Mouse (Mus musculus): ENCODE measurements around the gene Casq1. TPM values are rescaled to one million over a fixed set of nuclear protein-coding genes. Genes with fewer than 3 reads are reported as not detected.

Casq1 gene
- not detected in 2 replicates for polyA plus RNA-seq (2012)

GRCm38 (mm10) chr1:172219451-172220406 lies at the start of gene Casq1:
Casq1 (minus strand) TSS chr1:172219868.
- no peak for TF ChIP-seq GATA1 (IDR thresholded peaks at IDR 0.05; ENCODE audit: low read length)

- no peak for TF ChIP-seq GATA1 (IDR thresholded peaks at IDR 0.05; ENCODE audit: low read length)
Observed at GRCm38 (mm10) chr1:172261477-172262078, 41.9 kb upstream of the Casq1 start, which contains the start of gene Igsf8. Igsf8 (plus strand) TSS chr1:172261641.

- no peak for TF ChIP-seq GATA1 (IDR thresholded peaks at IDR 0.05; ENCODE audit: low read length)
Observed at GRCm38 (mm10) chr1:172258314-172258713, 38.6 kb upstream of the Casq1 start, which contains the start of gene Atp1a4. Atp1a4 (minus strand) TSS chr1:172258414.

- no peak for TF ChIP-seq GATA1 (IDR thresholded peaks at IDR 0.05; ENCODE audit: low read length)
Observed at GRCm38 (mm10) chr1:172247679-172248078, 28.0 kb upstream of the Casq1 start.

GRCm38 (mm10) chr1:172247216-172247615 lies 27.5 kb upstream of the Casq1 start:
- no peak for TF ChIP-seq GATA1 (IDR thresholded peaks at IDR 0.05; ENCODE audit: low read length)

- TF ChIP-seq GATA1 (IDR thresholded peaks at IDR 0.05; ENCODE audit: low read length) = no peak
Observed at GRCm38 (mm10) chr1:172243547-172244205, 24.0 kb upstream of the Casq1 start.

GRCm38 (mm10) chr1:172242401-172242800 lies 22.7 kb upstream of the Casq1 start:
- no peak for TF ChIP-seq GATA1 (IDR thresholded peaks at IDR 0.05; ENCODE audit: low read length)

GRCm38 (mm10) chr1:172240945-172241708 lies 21.5 kb upstream of the Casq1 start:
- no peak for TF ChIP-seq GATA1 (IDR thresholded peaks at IDR 0.05; ENCODE audit: low read length)

- TF ChIP-seq GATA1 (IDR thresholded peaks at IDR 0.05; ENCODE audit: low read length) = no peak
Observed at GRCm38 (mm10) chr1:172229215-172229614, 9.5 kb upstream of the Casq1 start.

- TF ChIP-seq GATA1 (IDR thresholded peaks at IDR 0.05; ENCODE audit: low read length) = no peak
Observed at GRCm38 (mm10) chr1:172228209-172228608, 8.5 kb upstream of the Casq1 start.

GRCm38 (mm10) chr1:172221297-172222063 lies 1.8 kb upstream of the Casq1 start:
- TF ChIP-seq GATA1 (IDR thresholded peaks at IDR 0.05; ENCODE audit: low read length) = no peak

- no peak for TF ChIP-seq GATA1 (IDR thresholded peaks at IDR 0.05; ENCODE audit: low read length)
Observed at GRCm38 (mm10) chr1:172220414-172220813, 746 bp upstream of the Casq1 start.

- no peak for TF ChIP-seq GATA1 (IDR thresholded peaks at IDR 0.05; ENCODE audit: low read length)
Observed at GRCm38 (mm10) chr1:172218164-172218910, 1.3 kb downstream of the Casq1 start.

- no peak for TF ChIP-seq GATA1 (IDR thresholded peaks at IDR 0.05; ENCODE audit: low read length)
Observed at GRCm38 (mm10) chr1:172217148-172217547, 2.5 kb downstream of the Casq1 start.

Measured in G1E-ER4 (cell line).